Mouse (Mus musculus): Measurements from ENCODE around the gene Olfr1555-ps1. TPM values are rescaled to one million over a fixed set of nuclear protein-coding genes. Genes with fewer than 3 reads are reported as not detected.
A peak's percentile ranks its signal among the peaks of the same experiment; 100 is the strongest.
"Not testable (repeated sequence)": the region's sequence is repeated elsewhere in the genome, so short reads cannot be mapped to it uniquely, and the experiment has no call there.

Olfr1555-ps1 gene
- polyA plus RNA-seq (2015; fragmentation: Nextera tagmentation; extraction: Ambion mirVana) = not detected in 2 replicates

- 43% methylated on average over 1 of the region's 1 CpGs for WGBS
- not testable (repeated sequence) for H3K9ac ChIP-seq
Observed at GRCm38 (mm10) chr19:12170062-12170599, at the start of gene Olfr1555-ps1. TSS of gene Olfr1555-ps1 (minus strand) at chr19:12170112.

GRCm38 (mm10) chr19:12200334-12200733, 30.4 kb upstream of the Olfr1555-ps1 start, which contains the start of gene Olfr1431:
TSS of gene Olfr1431 (plus strand) at chr19:12200634.
- ATAC-seq (ENCODE audit: insufficient number of reproducible peaks, low FRiP score, low TSS enrichment, low read depth) = no peak
- H3K9me3 ChIP-seq = no peaks in the 10 kb centered on the region
- no peaks in the 10 kb centered on the region for H3K36me3 ChIP-seq
- no peak within 1 kb of the TSS for H3K4me3 ChIP-seq
- H3K9ac ChIP-seq = no peak within 1 kb of the TSS
- WGBS = 77% methylated on average over 1 of the region's 1 CpGs
- no peak within 1 kb of the TSS for H3K4me2 ChIP-seq
- H3K4me1 ChIP-seq = no peaks in the 10 kb centered on the region
- no peak within 1 kb of the TSS for H3K27ac ChIP-seq
- H3K27me3 ChIP-seq = no peaks in the 10 kb centered on the region

More at GRCm38 (mm10) chr19:12170062-12170599, at the start of gene Olfr1555-ps1:
- H3K27me3 ChIP-seq; H3K4me3 ChIP-seq; H3K27ac ChIP-seq; H3K4me1 ChIP-seq; H3K9me3 ChIP-seq; H3K36me3 ChIP-seq; H3K4me2 ChIP-seq; ATAC-seq (ENCODE audit: insufficient number of reproducible peaks, low FRiP score, low TSS enrichment, low read depth): not testable (repeated sequence)

- H3K9ac ChIP-seq; H3K27ac ChIP-seq; H3K36me3 ChIP-seq; H3K4me2 ChIP-seq; H3K4me3 ChIP-seq; H3K4me1 ChIP-seq; ATAC-seq (ENCODE audit: insufficient number of reproducible peaks, low FRiP score, low TSS enrichment, low read depth); H3K27me3 ChIP-seq; H3K9me3 ChIP-seq: not testable (repeated sequence)
- WGBS = 88% methylated on average over 4 of the region's 4 CpGs
Observed at GRCm38 (mm10) chr19:12199076-12199475, 29.2 kb upstream of the Olfr1555-ps1 start.

- H3K27me3 ChIP-seq; H3K36me3 ChIP-seq; H3K9ac ChIP-seq; H3K27ac ChIP-seq; H3K9me3 ChIP-seq; H3K4me3 ChIP-seq; ATAC-seq (ENCODE audit: insufficient number of reproducible peaks, low FRiP score, low TSS enrichment, low read depth); H3K4me2 ChIP-seq; H3K4me1 ChIP-seq: not testable (repeated sequence)
- WGBS = 65% methylated on average over 5 of the region's 5 CpGs
Observed at GRCm38 (mm10) chr19:12175431-12175830, 5.5 kb upstream of the Olfr1555-ps1 start.

- Histone ChIP-seq H3K9ac (no peak overlapping the region), H3K27me3 (no peaks in the 10 kb centered on the region), H3K27ac (no peak overlapping the region), H3K4me2 (no peak overlapping the region), H3K36me3 (no peaks in the 10 kb centered on the region), H3K4me3 (no peak overlapping the region), H3K9me3 (no peaks in the 10 kb centered on the region), H3K4me1 (no peaks in the 10 kb centered on the region)
- ATAC-seq (ENCODE audit: insufficient number of reproducible peaks, low FRiP score, low TSS enrichment, low read depth) = no peak
- WGBS = 62% methylated on average over 3 of the region's 3 CpGs
Observed at GRCm38 (mm10) chr19:12145452-12145851, 24.5 kb downstream of the Olfr1555-ps1 start.

- no peak for ATAC-seq (ENCODE audit: insufficient number of reproducible peaks, low FRiP score, low TSS enrichment, low read depth)
- Histone ChIP-seq H3K27me3 (no peaks in the 10 kb centered on the region), H3K36me3 (no peaks in the 10 kb centered on the region), H3K9me3 (no peaks in the 10 kb centered on the region), H3K4me2 (no peak overlapping the region), H3K4me1 (no peaks in the 10 kb centered on the region), H3K4me3 (no peak overlapping the region), H3K27ac (peak overlapping the region; percentile 59), H3K9ac (no peak overlapping the region)
- 21% methylated on average over 1 of the region's 1 CpGs for WGBS
Observed at GRCm38 (mm10) chr19:12143356-12143755, 26.6 kb downstream of the Olfr1555-ps1 start.

GRCm38 (mm10) chr19:12134289-12134688, 35.6 kb downstream of the Olfr1555-ps1 start:
- 34% methylated on average over 2 of the region's 2 CpGs for WGBS
- Histone ChIP-seq H3K9ac (no peak overlapping the region), H3K27me3 (no peaks in the 10 kb centered on the region), H3K4me1 (no peaks in the 10 kb centered on the region), H3K36me3 (no peaks in the 10 kb centered on the region), H3K27ac (no peak overlapping the region), H3K9me3 (no peaks in the 10 kb centered on the region), H3K4me2 (no peak overlapping the region), H3K4me3 (no peak overlapping the region)
- no peak for ATAC-seq (ENCODE audit: insufficient number of reproducible peaks, low FRiP score, low TSS enrichment, low read depth)

GRCm38 (mm10) chr19:12123103-12123502, 46.8 kb downstream of the Olfr1555-ps1 start, which contains the start of gene Olfr76:
TSS of gene Olfr76 (minus strand) at chr19:12123203.
- Histone ChIP-seq H3K4me2 (no peak within 1 kb of the TSS), H3K27me3 (no peaks in the 10 kb centered on the region), H3K36me3 (no peaks in the 10 kb centered on the region), H3K27ac (no peak within 1 kb of the TSS), H3K4me1 (no peaks in the 10 kb centered on the region), H3K4me3 (no peak within 1 kb of the TSS), H3K9ac (no peak within 1 kb of the TSS), H3K9me3 (no peaks in the 10 kb centered on the region)
- no peak for ATAC-seq (ENCODE audit: insufficient number of reproducible peaks, low FRiP score, low TSS enrichment, low read depth)
- 64% methylated on average over 3 of the region's 3 CpGs for WGBS

- no peak for ATAC-seq (ENCODE audit: insufficient number of reproducible peaks, low FRiP score, low TSS enrichment, low read depth)
- Histone ChIP-seq H3K36me3 (no peaks in the 10 kb centered on the region), H3K27me3 (no peaks in the 10 kb centered on the region), H3K4me1 (no peaks in the 10 kb centered on the region), H3K4me2 (no peak overlapping the region), H3K27ac (no peak overlapping the region), H3K4me3 (no peak overlapping the region), H3K9ac (no peak overlapping the region), H3K9me3 (no peaks in the 10 kb centered on the region)
- 85% methylated on average over 3 of the region's 3 CpGs for WGBS
Observed at GRCm38 (mm10) chr19:12116464-12116863, 53.4 kb downstream of the Olfr1555-ps1 start.

- WGBS = 72% methylated on average over 1 of the region's 1 CpGs
Observed at GRCm38 (mm10) chr19:12115797-12116196, 54.1 kb downstream of the Olfr1555-ps1 start, which contains the start of gene Olfr1428. TSS of gene Olfr1428 (minus strand) at chr19:12115897.

More at GRCm38 (mm10) chr19:12115797-12116196, 54.1 kb downstream of the Olfr1555-ps1 start, which contains the start of gene Olfr1428:
- Histone ChIP-seq H3K4me2 (no peak within 1 kb of the TSS), H3K9ac (no peak within 1 kb of the TSS), H3K4me1 (no peaks in the 10 kb centered on the region), H3K4me3 (no peak within 1 kb of the TSS), H3K36me3 (no peaks in the 10 kb centered on the region), H3K9me3 (no peaks in the 10 kb centered on the region), H3K27ac (no peak within 1 kb of the TSS), H3K27me3 (no peaks in the 10 kb centered on the region)
- ATAC-seq (ENCODE audit: insufficient number of reproducible peaks, low FRiP score, low TSS enrichment, low read depth) = no peak
